Mouse (Mus musculus) CH12.LX (cell line): ENCODE measurements around the gene Tmppe. TPM values are rescaled to one million over a fixed set of nuclear protein-coding genes. Genes with fewer than 3 reads are reported as not detected.

Experiments
- DNase-seq: peaks from one replicate; pipeline ENCODE4 v3.0.0-alpha.2; 2013; ENCODE audit errors: extremely low read depth
- H3K27ac ChIP-seq: 2 replicates; pipeline ENCODE4 v1.5.1; 2012; ENCODE audit warnings: low read depth, mild to moderate bottlenecking, control low read depth, moderate library complexity; ENCODE audit not compliant: insufficient read depth
- H3K27me3 ChIP-seq: replicated peaks from 2 replicates; pipeline ENCODE3; 2012; ENCODE audit warnings: inconsistent platforms
- H3K36me3 ChIP-seq, 2 experiments: replicated peaks in 1 of 2; 2 replicates each; pipeline versions ENCODE3 to v1.6.1; 2012; ENCODE audit warnings: inconsistent platforms in 1 of 2, low read length in 1 of 2, mild to moderate bottlenecking in 1 of 2, mixed read lengths in 1 of 2, moderate library complexity in 1 of 2; ENCODE audit not compliant: control insufficient read depth in 1 of 2, insufficient read depth in 1 of 2
- H3K4me1 ChIP-seq, 2 experiments: 2 replicates each; pipeline ENCODE4 v1.6.1; 2012; ENCODE audit warnings: inconsistent platforms in 1 of 2, moderate library complexity in 1 of 2; ENCODE audit not compliant: insufficient read depth in 2 of 2, control insufficient read depth in 1 of 2
- H3K4me2 ChIP-seq: 2 replicates; pipeline ENCODE4 v1.6.1; 2012; ENCODE audit warnings: low read depth, mild to moderate bottlenecking, control low read depth; ENCODE audit not compliant: poor library complexity, insufficient read depth, severe bottlenecking
- H3K4me3 ChIP-seq, 3 experiments: fragments of 150-350 bp in 1 of 3; sonication (generic) in 1 of 3; replicated peaks in 1 of 3; 2 replicates each; pipeline versions ENCODE3 to v1.5.1; 2011 to 2012; ENCODE audit warnings: low read depth in 2 of 3, low read length in 2 of 3, mild to moderate bottlenecking in 2 of 3, moderate library complexity in 2 of 3, control low read depth in 1 of 3, improper control_type of control experiment in 1 of 3, inconsistent platforms in 1 of 3, mixed read lengths in 1 of 3; ENCODE audit not compliant: poor library complexity in 1 of 3
- H3K79me2 ChIP-seq: replicated peaks from 2 replicates; pipeline ENCODE4 v1.6.1; 2012; ENCODE audit warnings: mild to moderate bottlenecking, moderate library complexity; ENCODE audit not compliant: control insufficient read depth, poor library complexity, insufficient read depth, severe bottlenecking; ENCODE audit errors: extremely low read depth
- H3K9ac ChIP-seq: 2 replicates; pipeline ENCODE4 v1.6.1; 2012; ENCODE audit warnings: low read depth, mild to moderate bottlenecking, control low read depth, moderate library complexity; ENCODE audit not compliant: insufficient read depth
- H3K9me3 ChIP-seq: replicated peaks from 2 replicates; pipeline ENCODE3; 2012; ENCODE audit warnings: low read length, inconsistent platforms, mixed read lengths
- CHD1 ChIP-seq: IDR thresholded peaks from 2 replicates; pipeline ENCODE4 v1.6.1; 2012; ENCODE audit warnings: low read depth, low read length, improper control_type of control experiment, inconsistent platforms
- CHD2 ChIP-seq: IDR thresholded peaks from 2 replicates; pipeline ENCODE4 v1.6.1; 2011; ENCODE audit warnings: low read length, improper control_type of control experiment
- ELF1 ChIP-seq: IDR thresholded peaks from 2 replicates; pipeline ENCODE4 v1.6.1; 2014; ENCODE audit warnings: low read depth, mild to moderate bottlenecking, inconsistent platforms, low read length, improper control_type of control experiment
- ETS1 ChIP-seq: conservative IDR thresholded peaks from 2 replicates; pipeline ENCODE4 v1.6.1; 2012; ENCODE audit warnings: low read depth, mild to moderate bottlenecking, inconsistent platforms, low read length, improper control_type of control experiment, moderate library complexity
- JUN ChIP-seq: IDR thresholded peaks from 2 replicates; pipeline ENCODE4 v1.6.1; 2011; ENCODE audit warnings: low read depth, mild to moderate bottlenecking, low read length, improper control_type of control experiment, moderate library complexity; ENCODE audit not compliant: insufficient read depth
- MAFK ChIP-seq: IDR thresholded peaks from 2 replicates; pipeline ENCODE4 v1.6.1; 2011; ENCODE audit warnings: low read length, improper control_type of control experiment; ENCODE audit not compliant: insufficient replicate concordance
- MAX ChIP-seq: IDR thresholded peaks from 2 replicates; pipeline ENCODE4 v1.6.1; 2011; ENCODE audit warnings: low read length, improper control_type of control experiment
- MAZ ChIP-seq: IDR thresholded peaks from 2 replicates; pipeline ENCODE4 v1.6.1; 2012; ENCODE audit warnings: low read depth, mild to moderate bottlenecking, inconsistent platforms, low read length, improper control_type of control experiment, moderate library complexity
- MEF2A ChIP-seq: IDR thresholded peaks from 2 replicates; pipeline ENCODE4 v1.6.1; 2014; ENCODE audit warnings: low read depth, mild to moderate bottlenecking, inconsistent platforms, low read length, improper control_type of control experiment, borderline replicate concordance
- MXI1 ChIP-seq: IDR thresholded peaks from 2 replicates; pipeline ENCODE4 v1.6.1; 2011; ENCODE audit warnings: mild to moderate bottlenecking, low read depth, low read length, improper control_type of control experiment
- MYC ChIP-seq: IDR thresholded peaks from 2 replicates; pipeline ENCODE4 v1.6.1; 2011; ENCODE audit warnings: low read depth, mild to moderate bottlenecking, improper control_type of control experiment, low read length
- NELFE ChIP-seq: IDR thresholded peaks from 2 replicates; pipeline ENCODE4 v1.6.1; 2011; ENCODE audit warnings: low read depth, low read length, improper control_type of control experiment
- NRF1 ChIP-seq: IDR thresholded peaks from 2 replicates; pipeline ENCODE4 v1.6.1; 2014; ENCODE audit warnings: low read depth, mild to moderate bottlenecking, inconsistent platforms, low read length, improper control_type of control experiment, moderate library complexity
- POLR2A ChIP-seq: IDR thresholded peaks from 2 replicates; pipeline ENCODE4 v1.6.1; 2011; ENCODE audit warnings: low read depth, mild to moderate bottlenecking, improper control_type of control experiment, low read length
- RAD21 ChIP-seq: IDR thresholded peaks from 2 replicates; pipeline ENCODE4 v1.6.1; 2011; ENCODE audit warnings: low read depth, mild to moderate bottlenecking, low read length, improper control_type of control experiment, moderate library complexity
- RCOR1 ChIP-seq: conservative IDR thresholded peaks from 2 replicates; pipeline ENCODE4 v1.6.1; 2012; ENCODE audit warnings: low read depth, mild to moderate bottlenecking, inconsistent platforms, low read length, improper control_type of control experiment
- SIN3A ChIP-seq: IDR thresholded peaks from 2 replicates; pipeline ENCODE4 v1.6.1; 2012; ENCODE audit warnings: low read length, improper control_type of control experiment, inconsistent platforms
- SMC3 ChIP-seq: IDR thresholded peaks from 2 replicates; pipeline ENCODE4 v1.6.1; 2011; ENCODE audit warnings: low read depth, low read length, improper control_type of control experiment
- TBP ChIP-seq: conservative IDR thresholded peaks from 2 replicates; pipeline ENCODE4 v1.6.1; 2011; ENCODE audit warnings: low read depth, low read length, improper control_type of control experiment
- UBTF ChIP-seq: IDR thresholded peaks from 2 replicates; pipeline ENCODE4 v1.6.1; 2012; ENCODE audit warnings: low read depth, mild to moderate bottlenecking, inconsistent platforms, low read length, improper control_type of control experiment, moderate library complexity
- USF1 ChIP-seq: IDR thresholded peaks from 2 replicates; pipeline ENCODE4 v1.6.1; 2014; ENCODE audit warnings: low read depth, mild to moderate bottlenecking, inconsistent platforms, low read length, improper control_type of control experiment
- USF2 ChIP-seq: conservative IDR thresholded peaks from 2 replicates; pipeline ENCODE4 v1.6.1; 2011; ENCODE audit warnings: low read depth, low read length, improper control_type of control experiment
- ZKSCAN1 ChIP-seq: IDR thresholded peaks from 2 replicates; pipeline ENCODE4 v1.6.1; 2012; ENCODE audit warnings: low read depth, inconsistent platforms, low read length, improper control_type of control experiment, borderline replicate concordance
- ZMIZ1 ChIP-seq: IDR thresholded peaks from 2 replicates; pipeline ENCODE4 v1.6.1; 2012; ENCODE audit warnings: low read depth, mild to moderate bottlenecking, inconsistent platforms, low read length, improper control_type of control experiment
- ZNF384 ChIP-seq: IDR thresholded peaks from 2 replicates; pipeline ENCODE4 v1.6.1; 2012; ENCODE audit warnings: low read depth, low read length, improper control_type of control experiment, inconsistent platforms
- dilution Hi-C: fragments of 300-500 bp; cut with MboI; formaldehyde crosslinking; loops from 2 replicates; pipeline ENCODE4 v1.14.3; 2020; ENCODE audit warnings: low sequenced_read_pairs; ENCODE audit not compliant: extremely low pct_unique_long_range_greater_than_20kb, extremely low pct_ligation_motif_present
- in situ Hi-C: fragments of 300-500 bp; cut with MboI; formaldehyde crosslinking; loops from 3 replicates; pipeline ENCODE4 v1.14.3; 2019; ENCODE audit warnings: low sequenced_read_pairs, low pct_ligation_motif_present, low pct_unique_long_range_greater_than_20kb, mixed read lengths
- polyA plus RNA-seq: library from polyadenylated mRNA; unstranded; fragments of >175 nt; gene quantifications from 2 replicates; pipeline ENCODE4 v1.2.1, GENCODE M21; 2012; ENCODE audit warnings: low read depth; ENCODE audit not compliant: insufficient read length
- total RNA-seq, 2 experiments: library from RNA; depleted of rRNA; stranded (reverse); fragments of 300-350 nt in 1 of 2; fragments of >200 nt in 1 of 2; gene quantifications; 2 replicates each; pipeline ENCODE4 v1.2.3; 2012 to 2014

Gene Tmppe
- total and polyA plus RNA-seq, 3 experiments = 3.2 to 8.2 (median 7.3) TPM

- Histone ChIP-seq H3K27ac (no peak overlapping the region), H3K4me2 (no peak overlapping the region), H3K27me3 (no peaks in the 10 kb centered on the region), H3K79me2 (peaks cover 27% of the 10 kb centered on the region), H3K36me3 (peaks cover 9 to 13% of the 10 kb centered on the region in 2 experiments), H3K4me1 (peaks cover 0 to 16% of the 10 kb centered on the region in 2 experiments; a peak in 2 of 4 replicates), H3K4me3 (no peak overlapping the region), H3K9me3 (no peaks in the 10 kb centered on the region), H3K9ac (no peak overlapping the region)
- dilution Hi-C loops (no loop called here), in situ Hi-C loops (no loop called here)
- no peak for TF ChIP-seq TBP
- no peak for DNase-seq
Observed at GRCm38 (mm10) chr9:114399680-114400079, 1.2 kb upstream of the Tmppe start.

GRCm38 (mm10) chr9:114400588-114400948 is 337 bp upstream of the Tmppe start:
- Histone ChIP-seq H3K4me3 (peak overlapping the region; percentile 78 to 92 (median 81)), H3K79me2 (peaks cover 33% of the 10 kb centered on the region), H3K27ac (peak overlapping the region; percentile 26; the same call in 1 of the 2 replicates), H3K9me3 (no peaks in the 10 kb centered on the region), H3K4me2 (peak overlapping the region; percentile 55), H3K4me1 (peaks cover 0 to 13% of the 10 kb centered on the region in 2 experiments; a peak in 2 of 4 replicates), H3K36me3 (peaks cover 18 to 21% of the 10 kb centered on the region in 2 experiments)
- dilution Hi-C loops = no loop called here
- TF ChIP-seq MAFK (no peak), CHD2 (0 out of 2 replicates have a peak, but pooled peaks have one; percentile 36), TBP (peak; percentile 53; the same call in 1 of the 2 replicates), MEF2A (no peak), SMC3 (no peak), CHD1 (no peak), MYC (peak; percentile 96), ETS1 (no peak), MAZ (no peak), RCOR1 (no peak), MXI1 (no peak; the same call in 1 of the 2 replicates), MAX (no peak; the same call in 1 of the 2 replicates), ZKSCAN1 (no peak), UBTF (no peak), USF1 (no peak), ZNF384 (no peak), NELFE (no peak), ZMIZ1 (no peak), JUN (no peak), NRF1 (no peak), ELF1 (no peak), USF2 (no peak), POLR2A (no peak; the same call in 1 of the 2 replicates), RAD21 (no peak), SIN3A (no peak)
- TF ChIP-seq, all 38 proteins: peak for 3
- peak overlapping the region; percentile 76 for H3K9ac ChIP-seq
- no peaks in the 10 kb centered on the region for H3K27me3 ChIP-seq
- in situ Hi-C loops = no loop called here
- no peak for DNase-seq
